Mouse (Mus musculus) lung, postnatal 0 days (tissue): ENCODE measurements around the gene Ppan. TPM values are rescaled to one million over a fixed set of nuclear protein-coding genes. Genes with fewer than 3 reads are reported as not detected.

Experiments used
- ATAC-seq: fragments of 200-750 bp; cut with Nextera tagmentation; 2 replicates; pipeline ENCODE4 v1.8.0; 2017; ENCODE audit warnings: moderate library complexity
- DNase-seq: peaks from one replicate; pipeline ENCODE4 v3.0.0-alpha.2; 2016; ENCODE audit warnings: low spot score
- H3K27ac ChIP-seq: fragments of 300-500 bp; sonication (generic); 2 replicates; pipeline ENCODE4 v1.5.1; 2014; ENCODE audit warnings: antibody characterized with exemption, mild to moderate bottlenecking, low read length, mixed read lengths
- H3K27me3 ChIP-seq: fragments of 300-500 bp; sonication (generic); replicated peaks from 2 replicates; pipeline ENCODE4 v1.6.1; 2014; ENCODE audit warnings: low read length, mixed read lengths; ENCODE audit not compliant: insufficient read depth
- H3K36me3 ChIP-seq: fragments of 300-500 bp; sonication (generic); 2 replicates; pipeline ENCODE4 v1.6.1; 2014; ENCODE audit warnings: low read length, mixed read lengths; ENCODE audit not compliant: insufficient read depth
- H3K4me1 ChIP-seq: fragments of 300-500 bp; sonication (generic); 2 replicates; pipeline ENCODE4 v1.6.1; 2014; ENCODE audit warnings: antibody characterized with exemption, low read depth, low read length, mixed read lengths; ENCODE audit not compliant: insufficient read depth
- H3K4me2 ChIP-seq: fragments of 300-500 bp; sonication (generic); replicated peaks from 2 replicates; pipeline ENCODE4 v1.6.1; 2014; ENCODE audit warnings: low read depth, mild to moderate bottlenecking, low read length, moderate library complexity, mixed read lengths
- H3K4me3 ChIP-seq: fragments of 300-500 bp; sonication (generic); 2 replicates; pipeline ENCODE4 v1.5.1; 2014; ENCODE audit warnings: low read depth, low read length
- H3K9ac ChIP-seq: fragments of 300-500 bp; sonication (generic); replicated peaks from 2 replicates; pipeline ENCODE4 v1.6.1; 2014; ENCODE audit warnings: low read depth, mild to moderate bottlenecking
- H3K9me3 ChIP-seq: fragments of 300-500 bp; sonication (generic); 2 replicates; pipeline ENCODE4 v1.6.1; 2016; ENCODE audit warnings: low read length, mixed read lengths
- CTCF ChIP-seq: IDR thresholded peaks from 2 replicates; pipeline ENCODE4 v1.5.1; 2016; ENCODE audit warnings: antibody characterized with exemption, mild to moderate bottlenecking
- EP300 ChIP-seq: IDR thresholded peaks from 2 replicates; pipeline ENCODE4 v1.6.1; 2016; ENCODE audit warnings: antibody characterized with exemption, mild to moderate bottlenecking, control low read depth
- WGBS: fragments of 180-500 bp; shearing (Covaris S2); extraction: QIAGEN DNeasy Blood & Tissue Kit; methylation state at CpG from one replicate; pipeline ENCODE4 v1.1.7; 2014; 5-methylcytosine and 5-hydroxymethylcytosine counted together
- microRNA-seq: library from miRNA; unstranded; fragments of <30 nt; microRNA quantifications from one replicate; pipeline ENCODE4, GENCODE M21; 2016
- polyA plus RNA-seq: library from polyadenylated mRNA; unstranded; fragments of >200 nt; fragmentation: Nextera tagmentation; extraction: Ambion mirVana; gene quantifications from 2 replicates; pipeline ENCODE4 v1.2.1, GENCODE M21; 2015

Gene Ppan
- polyA plus RNA-seq, 1 experiment from 2014 or later: 20.9 TPM

DNA sequence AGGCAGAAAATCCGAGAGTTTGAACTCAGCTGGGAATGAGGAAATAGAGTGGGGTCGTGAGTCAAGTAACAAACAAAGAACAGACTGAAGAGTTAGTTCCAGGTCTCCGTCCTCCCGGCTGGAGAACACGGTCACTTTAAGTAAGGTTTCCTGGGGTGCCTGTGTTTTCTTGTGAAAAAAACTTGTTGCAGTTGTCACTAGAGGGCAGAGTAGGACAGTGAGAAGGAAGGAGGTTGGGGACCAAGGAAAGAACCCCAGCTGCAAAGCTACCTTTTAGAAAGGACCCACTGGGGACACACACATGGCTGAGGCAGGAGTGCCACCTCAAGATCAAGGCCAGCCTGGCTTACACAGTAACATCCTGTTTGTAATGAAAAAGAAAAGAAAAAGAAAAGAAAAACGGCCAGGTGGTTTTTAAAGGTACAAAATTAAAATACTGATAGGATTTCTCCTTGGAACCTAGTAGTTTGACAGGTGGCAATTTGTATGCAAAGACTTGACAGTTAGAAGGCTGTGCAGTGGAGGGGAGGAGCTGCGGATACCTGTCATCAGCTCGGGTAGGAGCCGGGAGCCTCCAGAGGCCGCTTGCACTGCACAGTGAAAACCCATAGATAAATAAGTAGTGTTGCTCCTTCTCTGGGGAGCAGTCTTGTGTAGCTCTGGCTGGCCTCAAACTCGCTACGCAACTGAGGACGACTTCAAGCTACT lies 13.6 kb downstream of the Ppan start:
- H3K9ac ChIP-seq: no peak overlapping the region
- DNase-seq: peak; percentile 89

DNA sequence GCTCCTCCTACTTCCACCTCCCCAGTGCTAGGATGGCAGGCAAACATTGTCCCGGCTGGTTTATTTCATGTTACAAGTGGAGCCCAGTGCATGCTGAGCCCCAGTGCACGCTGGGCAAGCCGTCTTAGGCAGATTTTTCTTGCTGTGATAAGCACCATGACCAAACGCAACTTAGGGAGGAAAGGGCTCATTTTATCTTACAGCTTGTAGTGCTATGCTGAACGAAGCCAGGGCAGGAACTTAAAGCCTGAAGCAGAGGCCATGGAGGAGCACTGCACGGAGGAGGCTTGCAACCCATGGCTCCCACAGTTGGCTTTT lies 14.2 kb downstream of the Ppan start:
- no peaks in the 10 kb centered on the region for H3K36me3 ChIP-seq
- TF ChIP-seq EP300 (no peak), CTCF (no peak)
- H3K4me3 ChIP-seq: no peak overlapping the region
- WGBS: 11% methylated on average over 6 of the region's 6 CpGs
- H3K4me2 ChIP-seq: no peak overlapping the region
- H3K9me3 ChIP-seq: no peaks in the 10 kb centered on the region
- H3K27me3 ChIP-seq: no peaks in the 10 kb centered on the region
- DNase-seq: no peak
- no peak overlapping the region for H3K27ac ChIP-seq
- H3K9ac ChIP-seq: no peak overlapping the region
- H3K4me1 ChIP-seq: peaks cover 8% of the 10 kb centered on the region; the same call in 1 of the 2 replicates
- ATAC-seq: peak; percentile 12; the same call in 1 of the 2 replicates

More for the DNA sequence above, 13.6 kb downstream of the Ppan start:
- H3K27ac ChIP-seq: no peak overlapping the region
- TF ChIP-seq CTCF (peak; percentile 82), EP300 (no peak)
- no peak overlapping the region for H3K4me2 ChIP-seq
- no peak overlapping the region for H3K4me3 ChIP-seq
- ATAC-seq: peak; percentile 46
- peaks cover 9% of the 10 kb centered on the region; the same call in 1 of the 2 replicates for H3K4me1 ChIP-seq
- H3K27me3 ChIP-seq: no peaks in the 10 kb centered on the region
- no peaks in the 10 kb centered on the region for H3K9me3 ChIP-seq
- no peaks in the 10 kb centered on the region for H3K36me3 ChIP-seq
- 7% methylated on average over 13 of the region's 13 CpGs for WGBS

GRCm38 (mm10) chr9:20909948-20910347 lies 22.0 kb downstream of the Ppan start:
- no peaks in the 10 kb centered on the region for H3K9me3 ChIP-seq
- ATAC-seq (no peak), DNase-seq (no peak)
- H3K27me3 ChIP-seq: no peaks in the 10 kb centered on the region
- peaks cover 42% of the 10 kb centered on the region for H3K36me3 ChIP-seq
- H3K4me3 ChIP-seq: no peak overlapping the region
- no peak for TF ChIP-seq CTCF
- no peak for TF ChIP-seq EP300
- H3K27ac ChIP-seq: no peak overlapping the region
- no peaks in the 10 kb centered on the region for H3K4me1 ChIP-seq
- no peak overlapping the region for H3K9ac ChIP-seq
- H3K4me2 ChIP-seq: no peak overlapping the region
- 89% methylated on average over 9 of the region's 9 CpGs for WGBS

GRCm38 (mm10) chr9:20916160-20916559 lies 28.2 kb downstream of the Ppan start:
- no peak overlapping the region for H3K4me2 ChIP-seq
- ATAC-seq (peak; percentile 58), DNase-seq (peak; percentile 25)
- H3K9ac ChIP-seq: no peak overlapping the region
- H3K4me1 ChIP-seq: no peaks in the 10 kb centered on the region
- TF ChIP-seq CTCF: peak; percentile 70
- TF ChIP-seq EP300: no peak
- peaks cover 56% of the 10 kb centered on the region for H3K36me3 ChIP-seq
- no peaks in the 10 kb centered on the region for H3K27me3 ChIP-seq
- 81% methylated on average over 4 of the region's 4 CpGs for WGBS
- H3K9me3 ChIP-seq: no peaks in the 10 kb centered on the region
- H3K4me3 ChIP-seq: no peak overlapping the region
- H3K27ac ChIP-seq: no peak overlapping the region

DNA sequence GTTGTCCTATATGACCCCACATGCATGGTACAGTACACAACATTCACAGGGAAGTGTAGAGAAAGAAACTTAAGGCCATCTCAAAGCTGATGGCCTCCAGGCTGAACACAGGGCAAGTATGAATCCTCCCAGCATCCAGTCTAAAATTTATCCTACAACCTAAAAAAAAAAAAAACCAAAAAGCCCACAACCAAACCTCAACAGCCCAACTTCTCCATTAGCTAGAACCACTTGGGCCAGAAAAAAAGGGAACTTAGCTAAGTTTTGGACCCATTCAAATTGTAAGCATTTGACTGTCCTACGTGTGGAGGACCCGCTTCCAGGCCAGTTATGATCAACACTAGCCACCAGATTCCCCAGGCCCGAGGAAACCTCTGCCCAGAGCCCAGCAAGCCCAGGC lies 35.3 kb downstream of the Ppan start:
- no peak for DNase-seq
- H3K9me3 ChIP-seq: no peaks in the 10 kb centered on the region
- no peak overlapping the region for H3K4me3 ChIP-seq
- no peak overlapping the region for H3K4me2 ChIP-seq
- H3K4me1 ChIP-seq: no peaks in the 10 kb centered on the region
- 89% methylated on average over 3 of the region's 3 CpGs for WGBS
- H3K9ac ChIP-seq: no peak overlapping the region
- no peaks in the 10 kb centered on the region for H3K27me3 ChIP-seq
- H3K27ac ChIP-seq: no peak overlapping the region
- peaks cover 50% of the 10 kb centered on the region for H3K36me3 ChIP-seq
- TF ChIP-seq CTCF (no peak), EP300 (no peak)
- ATAC-seq: no peak

Small RNA genes lying within 50 kb of the gene (microRNA-seq; reads per million reads assigned to microRNA genes)
- gene Mir7081: not detected

Other genes with a start within 250 kb of the Ppan start
- gene Ubl5, start 245.3 kb upstream of the Ppan start, polyA plus RNA-seq: 394 and 396 TPM in 2 replicates
- gene Fbxl12, start 243.4 kb upstream of the Ppan start, polyA plus RNA-seq: 18.2 and 19.2 TPM in 2 replicates
- 30.1 and 32.9 TPM in 2 replicates for gene Pin1, start 236.1 kb upstream of the Ppan start, polyA plus RNA-seq
- 0.36 and 0.55 TPM in 2 replicates for gene Olfm2, start 141.8 kb upstream of the Ppan start, polyA plus RNA-seq
- 0.44 and 0.56 TPM in 2 replicates for gene Col5a3, start 73.1 kb upstream of the Ppan start, polyA plus RNA-seq
- gene Rdh8, start 69.7 kb upstream of the Ppan start, polyA plus RNA-seq: not detected in 2 replicates
- 9.3 and 12.3 TPM in 2 replicates for gene A230050P20Rik, start 19.5 kb upstream of the Ppan start, polyA plus RNA-seq
- 3.2 and 3.3 TPM in 2 replicates for gene Angptl6, start 8.4 kb upstream of the Ppan start, polyA plus RNA-seq
- gene Eif3g, start 10.4 kb downstream of the Ppan start, polyA plus RNA-seq: 174 and 177 TPM in 2 replicates
- 14.5 and 15.5 TPM in 2 replicates for gene Dnmt1, start 71.7 kb downstream of the Ppan start, polyA plus RNA-seq
- 60.8 and 62.3 TPM in 2 replicates for gene S1pr2, start 88.6 kb downstream of the Ppan start, polyA plus RNA-seq
- gene Mrpl4, start 114.6 kb downstream of the Ppan start, polyA plus RNA-seq: 112 and 125 TPM in 2 replicates
- 236 and 352 TPM in 2 replicates for gene Icam1, start 127.8 kb downstream of the Ppan start, polyA plus RNA-seq
- 3.3 and 3.8 TPM in 2 replicates for gene Icam4, start 141.2 kb downstream of the Ppan start, polyA plus RNA-seq
- 0.18 and 0.27 TPM in 2 replicates for gene Icam5, start 143.9 kb downstream of the Ppan start, polyA plus RNA-seq
- 0.51 TPM in 1 of 2 replicates, not detected in the other for gene Zglp1, start 178.9 kb downstream of the Ppan start, polyA plus RNA-seq
- 0.11 TPM in 1 of 2 replicates, not detected in the other for gene Gm49373, start 184.9 kb downstream of the Ppan start, polyA plus RNA-seq
- gene Fdx1l, start 185.4 kb downstream of the Ppan start, polyA plus RNA-seq: 36.7 and 40.9 TPM in 2 replicates
- 0.60 and 0.69 TPM in 2 replicates for gene Gm38431, start 203.8 kb downstream of the Ppan start, polyA plus RNA-seq
- gene Raver1, start 203.8 kb downstream of the Ppan start, polyA plus RNA-seq: 15.3 and 16.8 TPM in 2 replicates
- 10.9 and 12.5 TPM in 2 replicates for gene Tyk2, start 243.1 kb downstream of the Ppan start, polyA plus RNA-seq